Mouse (Mus musculus) lung, adult 18-20 months (tissue): ENCODE data around the gene Sema5a.

Source experiments
- DNase-seq, 2 experiments: peaks; one replicate each; pipeline ENCODE4 v3.0.0; 2022; ENCODE audit warnings: mixed read lengths in 2 of 2

The Sema5a gene

GRCm38 (mm10) chr15:32371385-32371784 is 126.8 kb downstream of the Sema5a start:
- no peak for DNase-seq

GRCm38 (mm10) chr15:32376326-32376725 is 131.7 kb downstream of the Sema5a start:
- no peak for DNase-seq

- DNase-seq = no peak
Measured at GRCm38 (mm10) chr15:32377781-32378180, 133.2 kb downstream of the Sema5a start.

GRCm38 (mm10) chr15:32380311-32380710 is 135.7 kb downstream of the Sema5a start:
- no peak for DNase-seq

- no peak for DNase-seq
Measured at GRCm38 (mm10) chr15:32382930-32383481, 138.4 kb downstream of the Sema5a start.

GRCm38 (mm10) chr15:32396241-32396890 is 151.8 kb downstream of the Sema5a start:
- no peak for DNase-seq

- no peak for DNase-seq
Measured at GRCm38 (mm10) chr15:32397064-32397463, 152.5 kb downstream of the Sema5a start.

GRCm38 (mm10) chr15:32398721-32399120 is 154.1 kb downstream of the Sema5a start:
- no peak for DNase-seq

- DNase-seq = no peak
Measured at GRCm38 (mm10) chr15:32401909-32402527, 157.4 kb downstream of the Sema5a start.

GRCm38 (mm10) chr15:32403321-32403720 is 158.7 kb downstream of the Sema5a start:
- DNase-seq = no peak

GRCm38 (mm10) chr15:32406436-32406835 is 161.8 kb downstream of the Sema5a start:
- DNase-seq = no peak

GRCm38 (mm10) chr15:32407766-32408165 is 163.2 kb downstream of the Sema5a start:
- DNase-seq = no peak

GRCm38 (mm10) chr15:32416291-32416690 is 171.7 kb downstream of the Sema5a start:
- no peak for DNase-seq

GRCm38 (mm10) chr15:32422631-32423030 is 178.0 kb downstream of the Sema5a start:
- DNase-seq = no peak

- DNase-seq = no peak
Measured at GRCm38 (mm10) chr15:32423061-32423460, 178.5 kb downstream of the Sema5a start.

GRCm38 (mm10) chr15:32427188-32427924 is 182.7 kb downstream of the Sema5a start:
- DNase-seq = no peak

- DNase-seq = no peak
Measured at GRCm38 (mm10) chr15:32432927-32433832, 188.6 kb downstream of the Sema5a start.

GRCm38 (mm10) chr15:32433833-32434155 is 189.2 kb downstream of the Sema5a start:
- no peak for DNase-seq

- DNase-seq = no peak
Measured at GRCm38 (mm10) chr15:32434274-32434673, 189.7 kb downstream of the Sema5a start.

- peak; percentile 52 to 60 for DNase-seq
Measured at GRCm38 (mm10) chr15:32437654-32438053, 193.0 kb downstream of the Sema5a start.

- no peak for DNase-seq
Measured at GRCm38 (mm10) chr15:32442745-32443144, 198.1 kb downstream of the Sema5a start.

GRCm38 (mm10) chr15:32447558-32448349 is 203.1 kb downstream of the Sema5a start:
- no peak for DNase-seq
